Mouse (Mus musculus): ENCODE results near the gene Etnk1. TPM values are rescaled to one million over a fixed set of nuclear protein-coding genes. Genes with fewer than 3 reads are reported as not detected.

Gene Etnk1
- total RNA-seq, 2 experiments from 2014 or later, result 142 to 157 TPM

Other genes starting within 250 kb of the Etnk1 start
- gene St8sia1, start 202.8 kb upstream of the Etnk1 start, total RNA-seq (2021), result 10 to 100 TPM; 33.8 to 36.2 TPM
- 10 to 100 TPM; 66.6 to 77.6 TPM for gene C2cd5, start 67.1 kb upstream of the Etnk1 start, total RNA-seq (2021)

All from layer of hippocampus, postnatal 10 days (tissue).